Mouse (Mus musculus) bone marrow macrophage, adult 2 months (primary cell): Measurements from ENCODE around the gene Defb43.

Experiments used
- CTCF ChIP-seq: IDR thresholded peaks from 2 replicates; pipeline ENCODE4 v1.5.1; 2012; ENCODE audit warnings: low read depth, mild to moderate bottlenecking, low read length, moderate library complexity
- POLR2A ChIP-seq: IDR thresholded peaks from 2 replicates; pipeline ENCODE4 v1.6.1; 2012; ENCODE audit warnings: mild to moderate bottlenecking, low read depth, low read length, borderline replicate concordance

DNA sequence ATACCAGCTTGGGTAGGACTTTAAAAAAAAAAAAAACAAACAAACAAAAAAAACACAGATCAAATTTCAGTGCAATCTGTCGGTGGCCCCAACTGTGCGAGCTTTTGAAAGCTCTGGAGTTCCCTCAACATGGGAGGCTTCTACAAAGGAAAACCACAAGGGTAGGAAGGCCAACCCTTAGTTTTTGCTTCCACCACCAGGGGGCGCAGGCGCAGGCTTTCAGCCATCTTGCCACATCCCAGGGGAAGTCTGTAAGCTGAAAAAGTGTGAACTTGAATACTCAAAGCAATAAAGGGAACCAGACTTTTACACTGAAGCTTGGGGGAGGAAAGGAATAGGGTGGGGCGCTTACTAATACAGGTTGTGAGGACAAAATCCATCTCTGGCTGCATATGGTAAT, 39.2 kb downstream of the Defb43 start:
- no peak for TF ChIP-seq POLR2A
- TF ChIP-seq CTCF, result peak; percentile 96
